Mouse (Mus musculus) midbrain, embryonic 11.5 days (tissue): Measurements from ENCODE around the gene Lamp2. TPM values are rescaled to one million over a fixed set of nuclear protein-coding genes. Genes with fewer than 3 reads are reported as not detected.

Source experiments
- ATAC-seq: fragments of 200-750 bp; cut with Nextera tagmentation; 2 replicates; pipeline ENCODE4 v1.8.0; 2017; ENCODE audit warnings: moderate TSS enrichment, moderate library complexity; ENCODE audit not compliant: low FRiP score
- DNase-seq: peaks from one replicate; pipeline ENCODE4 v3.0.0; 2015; ENCODE audit warnings: low spot score; ENCODE audit errors: missing footprints
- H3K27ac ChIP-seq: fragments of 300-500 bp; sonication (generic); 2 replicates; pipeline ENCODE4 v1.5.1; 2014; ENCODE audit warnings: low read depth, low read length
- H3K27me3 ChIP-seq: fragments of 300-500 bp; sonication (generic); 2 replicates; pipeline ENCODE4 v1.6.1; 2014; ENCODE audit warnings: mild to moderate bottlenecking, low read length, moderate library complexity, mixed read lengths; ENCODE audit not compliant: control insufficient read depth, insufficient read depth
- H3K36me3 ChIP-seq: fragments of 300-500 bp; sonication (generic); 2 replicates; pipeline ENCODE4 v1.6.1; 2014; ENCODE audit warnings: mild to moderate bottlenecking, low read length, moderate library complexity, mixed read lengths; ENCODE audit not compliant: control insufficient read depth, insufficient read depth
- H3K4me1 ChIP-seq: fragments of 300-500 bp; sonication (generic); 2 replicates; pipeline ENCODE4 v1.6.1; 2014; ENCODE audit warnings: low read length; ENCODE audit not compliant: control insufficient read depth, insufficient read depth
- H3K4me2 ChIP-seq: fragments of 300-500 bp; sonication (generic); 2 replicates; pipeline ENCODE4 v1.6.1; 2014; ENCODE audit warnings: mild to moderate bottlenecking, moderate library complexity
- H3K4me3 ChIP-seq: fragments of 300-500 bp; sonication (generic); 2 replicates; pipeline ENCODE4 v1.5.1; 2014; ENCODE audit warnings: low read depth, low read length
- H3K9ac ChIP-seq: fragments of 300-500 bp; sonication (generic); 2 replicates; pipeline ENCODE4 v1.6.1; 2014; ENCODE audit warnings: low read length
- H3K9me3 ChIP-seq: fragments of 300-500 bp; sonication (generic); 2 replicates; pipeline ENCODE4 v1.6.1; 2016; ENCODE audit warnings: low read length; ENCODE audit not compliant: control insufficient read depth
- WGBS: fragments of 180-500 bp; shearing (Covaris S2); extraction: QIAGEN DNeasy Blood & Tissue Kit; methylation state at CpG from one replicate; pipeline ENCODE4 v1.1.7; 2014; 5-methylcytosine and 5-hydroxymethylcytosine counted together
- polyA plus RNA-seq: library from polyadenylated mRNA; unstranded; fragments of >200 nt; fragmentation: Nextera tagmentation; extraction: Ambion mirVana; gene quantifications from 2 replicates; pipeline ENCODE4 v1.2.1, GENCODE M21; 2014

The Lamp2 gene
- polyA plus RNA-seq, 1 experiment from 2014 or later = 90.1 TPM

GRCm38 (mm10) chrX:38439629-38440028, 16.6 kb downstream of the Lamp2 start:
- Histone ChIP-seq H3K27me3 (no peaks in the 10 kb centered on the region), H3K4me3 (no peak overlapping the region), H3K4me2 (no peak overlapping the region), H3K9ac (no peak overlapping the region), H3K4me1 (no peaks in the 10 kb centered on the region), H3K27ac (no peak overlapping the region), H3K9me3 (no peaks in the 10 kb centered on the region), H3K36me3 (no peaks in the 10 kb centered on the region)
- 88% methylated on average over 2 of the region's 2 CpGs for WGBS
- ATAC-seq (no peak), DNase-seq (no peak)

GRCm38 (mm10) chrX:38438147-38438791, 18.0 kb downstream of the Lamp2 start:
- Histone ChIP-seq H3K9ac (no peak overlapping the region), H3K27me3 (no peaks in the 10 kb centered on the region), H3K9me3 (no peaks in the 10 kb centered on the region), H3K36me3 (no peaks in the 10 kb centered on the region), H3K4me3 (no peak overlapping the region), H3K4me1 (no peaks in the 10 kb centered on the region), H3K4me2 (no peak overlapping the region), H3K27ac (no peak overlapping the region)
- DNase-seq = peak; percentile 90
- 53% methylated on average over 7 of the region's 7 CpGs for WGBS
- ATAC-seq = no peak

GRCm38 (mm10) chrX:38429455-38429854, 26.8 kb downstream of the Lamp2 start:
- ATAC-seq = no peak

GRCm38 (mm10) chrX:38428818-38429440, 27.3 kb downstream of the Lamp2 start:
- no peak overlapping the region for H3K4me3 ChIP-seq
- no peaks in the 10 kb centered on the region for H3K9me3 ChIP-seq
- DNase-seq (no peak), ATAC-seq (no peak)
- H3K36me3 ChIP-seq = no peaks in the 10 kb centered on the region
- H3K27me3 ChIP-seq = no peaks in the 10 kb centered on the region
- 86% methylated on average over 3 of the region's 3 CpGs for WGBS
- no peak overlapping the region for H3K27ac ChIP-seq
- H3K4me2 ChIP-seq = no peak overlapping the region
- no peaks in the 10 kb centered on the region for H3K4me1 ChIP-seq
- no peak overlapping the region for H3K9ac ChIP-seq

More at GRCm38 (mm10) chrX:38429455-38429854, 26.8 kb downstream of the Lamp2 start:
- Histone ChIP-seq H3K27ac (no peak overlapping the region), H3K27me3 (no peaks in the 10 kb centered on the region), H3K9me3 (no peaks in the 10 kb centered on the region), H3K4me2 (no peak overlapping the region), H3K4me3 (no peak overlapping the region), H3K4me1 (no peaks in the 10 kb centered on the region), H3K36me3 (no peaks in the 10 kb centered on the region), H3K9ac (no peak overlapping the region)
- WGBS = 94% methylated on average over 4 of the region's 4 CpGs
- no peak for DNase-seq

- Histone ChIP-seq H3K27ac (no peak overlapping the region), H3K4me3 (no peak overlapping the region), H3K36me3 (no peaks in the 10 kb centered on the region), H3K9ac (no peak overlapping the region), H3K4me2 (no peak overlapping the region), H3K9me3 (no peaks in the 10 kb centered on the region), H3K27me3 (no peaks in the 10 kb centered on the region), H3K4me1 (no peaks in the 10 kb centered on the region)
- WGBS = 89% methylated on average over 1 of the region's 1 CpGs
- DNase-seq (no peak), ATAC-seq (no peak)
Measured at GRCm38 (mm10) chrX:38426043-38426442, 30.2 kb downstream of the Lamp2 start.

GRCm38 (mm10) chrX:38423096-38423495, 33.2 kb downstream of the Lamp2 start:
- DNase-seq (no peak), ATAC-seq (no peak)
- Histone ChIP-seq H3K27ac (no peak overlapping the region), H3K27me3 (no peaks in the 10 kb centered on the region), H3K4me3 (no peak overlapping the region), H3K9me3 (no peaks in the 10 kb centered on the region), H3K4me2 (no peak overlapping the region), H3K36me3 (no peaks in the 10 kb centered on the region), H3K9ac (no peak overlapping the region), H3K4me1 (no peaks in the 10 kb centered on the region)
- WGBS = 85% methylated on average over 3 of the region's 3 CpGs

GRCm38 (mm10) chrX:38422396-38422795, 33.9 kb downstream of the Lamp2 start:
- no peaks in the 10 kb centered on the region for H3K9me3 ChIP-seq
- H3K4me1 ChIP-seq = no peaks in the 10 kb centered on the region
- H3K9ac ChIP-seq = no peak overlapping the region
- no peaks in the 10 kb centered on the region for H3K36me3 ChIP-seq
- 82% methylated on average over 3 of the region's 3 CpGs for WGBS
- no peak overlapping the region for H3K4me2 ChIP-seq
- H3K27me3 ChIP-seq = no peaks in the 10 kb centered on the region
- no peak for DNase-seq
- no peak for ATAC-seq
- no peak overlapping the region for H3K4me3 ChIP-seq
- no peak overlapping the region for H3K27ac ChIP-seq

GRCm38 (mm10) chrX:38403879-38404278, 52.4 kb downstream of the Lamp2 start:
- Histone ChIP-seq H3K27me3 (no peaks in the 10 kb centered on the region), H3K27ac (no peak overlapping the region), H3K4me2 (no peak overlapping the region), H3K4me3 (no peak overlapping the region), H3K9ac (no peak overlapping the region), H3K4me1 (no peaks in the 10 kb centered on the region), H3K9me3 (no peaks in the 10 kb centered on the region), H3K36me3 (no peaks in the 10 kb centered on the region)
- ATAC-seq (no peak), DNase-seq (no peak)
- WGBS = 73% methylated on average over 3 of the region's 3 CpGs

GRCm38 (mm10) chrX:38402981-38403380, 53.3 kb downstream of the Lamp2 start:
- DNase-seq (no peak), ATAC-seq (no peak)
- H3K27me3 ChIP-seq = no peaks in the 10 kb centered on the region
- H3K4me3 ChIP-seq = no peak overlapping the region
- no peak overlapping the region for H3K9ac ChIP-seq
- no peaks in the 10 kb centered on the region for H3K4me1 ChIP-seq
- H3K4me2 ChIP-seq = no peak overlapping the region
- H3K9me3 ChIP-seq = no peaks in the 10 kb centered on the region
- 76% methylated on average over 5 of the region's 5 CpGs for WGBS
- no peaks in the 10 kb centered on the region for H3K36me3 ChIP-seq
- H3K27ac ChIP-seq = no peak overlapping the region
